Mouse (Mus musculus) thymus, adult 2 months (tissue): Measurements from ENCODE around the gene Lmtk2.

ENCODE experiments used
- CTCF ChIP-seq: fragments of 200-500 bp; IDR thresholded peaks from 2 replicates; pipeline ENCODE4 v1.5.1; 2012; ENCODE audit warnings: mild to moderate bottlenecking, control low read depth, low read length, moderate library complexity, borderline replicate concordance; ENCODE audit not compliant: control insufficient read depth, poor library complexity, insufficient read depth; ENCODE audit errors: extremely low read depth
- POLR2A ChIP-seq: fragments of 200-500 bp; IDR thresholded peaks from 2 replicates; pipeline ENCODE4 v1.6.1; 2012; ENCODE audit warnings: mild to moderate bottlenecking, low read length, control low read depth, moderate library complexity; ENCODE audit not compliant: control insufficient read depth, poor library complexity, insufficient read depth; ENCODE audit errors: extremely low read depth

DNA sequence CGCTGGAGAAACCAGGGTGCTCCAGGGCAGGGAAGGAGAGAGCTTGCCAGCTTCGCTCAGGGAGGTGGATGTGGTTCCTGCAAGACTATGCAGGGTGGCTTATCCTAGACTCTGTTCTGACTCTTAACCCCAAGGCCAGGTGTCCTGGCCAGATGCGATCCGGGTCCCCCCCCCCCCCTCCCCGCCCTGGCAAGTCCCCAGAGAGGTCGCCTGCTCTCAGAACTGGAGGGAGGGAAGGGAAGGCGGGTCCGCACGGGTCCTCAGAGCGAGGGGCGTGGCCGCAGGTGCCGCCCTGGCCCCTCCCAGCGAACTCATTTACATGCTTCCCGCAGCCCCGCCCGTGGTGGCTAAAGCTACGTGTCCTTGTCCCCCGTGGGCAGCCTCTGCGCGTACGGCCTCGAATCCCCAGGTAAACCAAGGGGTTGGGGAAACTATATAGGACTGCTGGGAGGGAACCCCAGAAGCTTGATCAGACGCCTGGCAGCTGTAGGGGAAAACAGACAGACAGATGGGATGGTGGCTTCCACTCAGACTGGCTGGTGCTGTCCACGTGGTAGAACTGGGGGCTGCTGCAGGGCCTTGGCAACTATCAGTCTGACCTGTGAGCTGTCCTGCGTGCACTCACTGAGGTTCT is 89.8 kb downstream of the Lmtk2 start, which contains the start of gene Bhlha15:
- TF ChIP-seq CTCF: no peak
- TF ChIP-seq POLR2A: no peak
